Mouse (Mus musculus) testis, postnatal 10 days (tissue): ENCODE data around the gene Card19.

ENCODE experiments used
- DNase-seq: peaks from one replicate; pipeline ENCODE4 v3.0.0; 2021; ENCODE audit warnings: low spot score

Card19 gene

DNA sequence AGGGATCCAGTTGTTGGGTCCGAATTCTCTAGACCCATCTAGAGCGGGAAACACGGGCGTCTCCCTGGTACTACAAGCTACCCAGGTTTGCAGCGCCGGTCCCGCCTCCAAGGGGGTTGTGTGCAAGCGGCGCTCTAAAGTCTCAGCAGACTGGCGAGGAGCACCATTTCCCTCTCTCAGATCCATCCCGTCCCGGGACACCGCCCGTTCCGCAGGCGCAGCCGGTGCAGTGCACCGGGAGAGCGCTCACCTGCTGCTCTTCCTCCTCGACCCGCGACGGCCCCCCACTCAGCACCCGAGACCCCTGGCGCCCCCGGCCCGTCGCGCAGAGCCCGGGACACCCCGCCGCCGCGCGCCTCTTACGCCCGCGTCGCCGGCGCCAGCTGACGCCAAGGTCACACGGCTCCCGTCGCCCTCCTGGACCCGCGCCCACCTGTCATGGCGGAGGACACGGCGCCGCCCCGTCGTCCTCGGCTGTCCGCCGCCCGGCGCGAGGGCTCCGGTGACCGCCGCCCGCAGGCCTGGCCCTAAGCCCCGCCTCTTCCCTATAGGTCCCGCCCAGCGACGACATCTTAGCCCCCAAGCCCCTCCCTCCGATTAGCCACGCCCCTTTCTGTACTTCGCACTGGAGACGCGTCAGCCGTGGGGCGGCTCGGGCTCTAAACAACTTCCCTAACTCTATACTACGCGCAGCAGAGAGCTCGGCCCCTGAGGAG lies at the start of gene Card19:
Card19 (minus strand) TSS at position 534 of the 716 bp plus-strand sequence.
- DNase-seq, result peak; percentile 99

DNA sequence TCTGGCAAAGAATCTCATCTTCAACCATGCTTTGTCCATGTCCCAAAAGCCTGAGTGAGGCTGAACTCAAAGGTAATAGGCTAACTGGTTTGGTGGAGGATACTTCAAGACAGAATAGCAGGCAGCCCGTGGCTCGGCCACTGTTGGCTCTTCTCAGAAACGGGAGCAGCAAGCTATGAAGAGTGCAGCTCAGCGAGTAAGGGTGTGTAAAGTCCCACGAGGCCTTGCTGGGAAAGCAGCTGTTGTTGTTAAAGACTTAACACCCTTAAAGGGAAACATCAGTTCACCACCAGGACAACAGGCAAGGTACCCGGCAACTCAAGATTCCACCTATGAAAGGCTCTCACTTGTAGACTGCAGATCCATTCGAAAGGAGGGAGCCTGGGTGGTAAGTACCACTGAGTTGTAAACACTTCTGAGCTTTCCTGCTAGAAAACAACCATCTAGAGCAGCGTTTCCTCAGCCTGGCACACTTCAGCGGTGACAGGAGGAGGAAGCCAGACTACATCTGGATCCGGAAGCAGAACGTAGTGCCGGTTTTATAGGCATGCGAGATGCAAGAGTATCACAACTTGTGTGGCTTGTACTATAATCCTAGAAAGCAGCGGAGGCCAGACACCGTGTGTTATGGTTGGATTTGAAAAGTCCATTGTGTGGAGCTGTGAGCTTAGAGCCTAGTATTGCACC lies 44.3 kb upstream of the Card19 start:
- DNase-seq, result no peak

DNA sequence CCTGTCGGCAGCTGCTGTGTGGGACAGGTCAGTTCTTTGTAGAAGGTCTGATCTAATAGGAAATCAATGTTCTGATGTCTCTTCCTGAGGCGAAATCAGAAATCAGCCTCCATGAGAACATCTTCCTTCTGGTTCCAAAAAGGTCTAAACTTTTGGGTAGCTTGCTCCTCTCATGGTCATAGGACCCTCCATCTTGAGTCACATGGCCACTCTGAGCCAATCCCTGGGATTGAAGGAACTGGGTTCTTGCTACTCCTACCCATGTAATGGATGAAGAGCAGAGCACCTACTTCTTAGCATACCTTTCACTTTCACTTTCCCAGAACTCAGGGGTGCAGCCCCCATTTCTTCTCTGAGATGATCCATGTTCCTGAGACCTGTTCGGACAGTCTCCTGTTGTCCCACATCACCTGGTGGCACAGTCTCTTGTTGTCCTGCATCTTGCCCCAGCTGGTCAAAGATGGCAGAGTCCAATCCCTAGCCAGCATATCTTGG lies 42.0 kb upstream of the Card19 start:
- no peak for DNase-seq

DNA sequence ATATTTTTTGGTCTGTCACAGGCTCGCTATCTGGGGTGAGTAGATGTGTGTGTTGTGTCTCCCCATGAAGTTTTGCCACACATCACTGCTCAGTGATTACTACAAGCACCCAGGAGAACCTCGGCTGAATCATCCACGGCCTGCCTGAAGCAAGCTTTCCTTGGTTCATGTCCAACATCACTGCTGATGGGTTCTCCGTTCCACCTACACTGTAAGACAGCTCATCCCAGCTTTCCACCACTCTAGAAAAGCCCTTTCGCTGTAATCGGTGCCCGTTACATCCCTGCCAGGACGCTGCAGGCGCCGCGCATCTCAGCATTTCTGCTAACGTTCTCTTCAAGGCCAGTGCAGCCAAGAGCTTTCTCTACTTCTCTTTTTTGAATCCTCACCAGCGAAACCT lies 36.9 kb upstream of the Card19 start:
- no peak for DNase-seq

DNA sequence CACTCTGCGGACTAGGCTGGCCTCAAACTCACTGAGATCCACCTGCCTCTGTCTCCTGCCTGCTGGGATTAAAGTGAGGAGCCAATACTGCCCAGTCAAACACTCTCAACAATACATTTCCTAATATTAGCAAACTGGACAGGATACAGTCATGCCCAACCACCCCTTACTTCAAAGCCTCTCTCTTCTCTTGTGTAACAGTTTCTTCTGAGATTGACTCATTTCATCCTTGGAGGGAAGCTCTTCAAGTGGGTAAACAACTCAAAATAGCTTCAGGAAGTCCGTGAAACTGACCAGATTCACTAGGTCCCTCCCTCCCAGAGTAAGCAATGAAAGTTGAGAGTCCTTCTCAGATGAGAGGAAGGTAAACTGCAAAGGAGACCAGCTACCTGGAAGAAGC lies 36.3 kb upstream of the Card19 start:
- DNase-seq, result no peak

DNA sequence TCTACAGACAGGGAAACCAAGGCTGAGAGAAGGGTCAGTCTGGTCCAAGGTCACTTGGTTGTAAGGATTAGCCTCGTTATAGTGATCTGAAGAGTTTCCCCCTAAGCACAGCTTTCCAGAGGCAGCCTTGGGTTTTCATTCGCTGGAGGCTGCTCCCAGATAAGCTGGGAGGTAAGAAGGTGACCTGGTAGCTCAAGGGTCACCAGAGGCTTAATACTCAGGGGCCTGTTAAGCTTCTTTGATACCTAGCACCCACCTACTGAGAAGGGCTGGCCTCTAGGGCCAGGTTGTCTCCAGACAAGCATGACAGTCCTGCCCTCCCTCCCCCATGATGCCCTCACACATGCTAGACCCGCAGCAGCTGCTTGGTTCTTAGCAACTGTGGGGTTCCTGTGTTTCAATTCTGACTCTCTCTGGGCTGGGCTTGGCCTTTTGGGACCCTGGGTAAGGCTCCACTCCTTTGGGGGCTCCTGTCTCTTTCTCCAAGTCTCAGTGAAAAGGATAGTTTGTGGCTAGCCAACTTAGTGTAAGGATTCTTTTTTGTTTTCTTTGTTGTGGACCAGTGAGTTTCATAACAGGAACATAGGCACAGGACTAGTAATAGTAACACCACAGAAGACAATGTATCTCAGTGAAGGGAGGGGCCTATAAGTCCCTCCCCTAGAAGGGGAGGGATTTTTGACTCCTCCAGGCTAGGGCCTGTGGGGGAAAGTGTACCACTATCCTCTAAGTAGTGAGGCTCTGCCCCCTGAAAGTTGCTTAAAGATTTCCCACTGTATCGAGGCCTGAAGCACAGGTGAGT lies 35.1 kb upstream of the Card19 start:
- DNase-seq, result no peak

DNA sequence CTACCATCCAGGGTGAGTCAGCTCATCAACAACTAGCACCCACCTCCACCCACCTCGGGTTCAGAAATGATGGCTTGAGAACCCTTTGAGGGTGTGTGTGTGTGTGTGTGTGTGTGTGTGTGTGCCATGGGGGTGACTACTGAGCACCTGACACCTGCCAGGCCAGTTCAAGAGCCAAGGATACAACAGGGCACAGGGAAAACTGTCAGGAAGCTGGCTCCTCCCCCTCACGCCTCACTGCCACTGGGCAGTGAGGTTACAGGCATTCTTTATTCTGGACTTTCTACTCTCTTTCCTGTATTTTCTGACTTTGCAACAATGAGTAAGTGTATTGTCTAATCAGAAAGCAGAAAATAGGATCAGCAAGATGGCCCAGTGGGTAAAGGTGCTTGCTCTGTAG lies 33.8 kb upstream of the Card19 start:
- no peak for DNase-seq

DNA sequence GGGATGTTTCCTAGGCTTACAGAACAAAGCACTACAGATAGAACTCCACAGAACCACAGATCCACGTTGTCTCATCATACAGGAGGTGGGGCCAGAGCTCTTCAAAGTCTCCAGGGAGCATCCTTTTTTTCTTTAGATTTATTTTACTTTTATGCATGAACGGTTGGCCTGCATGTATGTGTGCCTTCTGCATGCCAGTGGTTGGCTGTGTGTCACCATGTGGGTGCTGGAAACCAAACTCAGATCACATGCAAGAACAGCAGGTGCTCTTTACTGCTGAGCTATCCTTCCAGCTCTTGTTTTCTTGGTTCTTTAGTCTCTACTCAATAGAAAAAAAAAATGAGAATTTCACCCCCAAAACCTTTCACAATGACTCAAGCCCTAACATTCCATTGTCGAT lies 33.1 kb upstream of the Card19 start:
- DNase-seq, result no peak

DNA sequence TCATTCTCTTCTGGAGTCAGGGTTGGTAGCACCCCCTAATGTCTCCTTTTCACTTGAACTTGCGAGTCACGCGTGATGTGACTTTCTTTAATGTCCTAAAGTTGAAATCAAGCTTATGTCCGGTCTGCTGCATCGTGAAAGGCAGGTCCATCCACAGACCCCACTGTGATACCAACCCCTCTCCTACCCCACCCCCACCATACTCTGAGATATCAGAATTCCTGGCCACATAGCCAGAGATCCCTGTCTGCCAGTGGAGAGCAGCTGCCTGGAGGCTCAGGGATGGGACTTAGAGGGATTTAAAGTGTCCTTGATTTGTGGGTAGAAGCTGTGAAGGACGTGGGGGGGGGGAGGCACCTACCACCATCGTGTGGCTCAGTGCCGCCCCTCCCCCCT lies 32.6 kb upstream of the Card19 start, which contains the start of gene Susd3:
Susd3 (minus strand) TSS at position 240 of the 396 bp plus-strand sequence.
- no peak for DNase-seq

DNA sequence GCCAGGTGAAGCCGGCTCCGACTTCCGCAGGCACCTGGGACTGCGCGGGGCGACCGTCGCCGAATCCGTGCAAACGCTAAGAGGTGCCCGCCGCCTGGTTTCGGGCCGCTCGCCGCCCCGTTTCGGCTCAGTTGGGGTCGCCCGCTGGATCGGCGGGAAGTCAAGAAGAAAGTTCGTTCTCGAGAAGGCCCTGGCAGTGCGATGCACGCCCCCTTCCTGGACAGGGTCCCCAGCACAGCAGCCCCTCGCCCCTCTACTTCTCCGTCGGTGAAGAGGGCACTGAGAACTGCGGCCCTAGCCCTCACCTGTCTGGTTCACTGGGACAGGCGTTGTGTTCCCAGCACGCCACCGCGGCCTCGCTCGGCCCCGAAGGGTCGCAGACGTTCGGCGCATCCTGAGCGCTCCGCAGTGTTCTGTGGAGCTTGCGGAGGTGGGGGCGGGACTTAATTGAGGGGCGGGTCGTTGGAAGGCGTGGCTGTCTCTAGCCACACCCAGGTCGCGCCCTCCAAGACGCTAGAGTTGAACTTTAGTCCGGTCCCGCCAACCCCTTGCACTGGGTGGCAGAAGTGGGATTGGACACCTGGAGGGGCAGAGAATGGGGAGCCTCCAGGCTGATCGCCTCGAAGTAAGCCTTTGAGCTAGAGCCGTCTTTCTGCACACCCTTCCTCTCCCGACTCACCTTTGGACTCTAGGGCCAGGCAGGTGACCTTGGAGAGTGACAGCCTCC lies 32.1 kb upstream of the Card19 start:
- peak; percentile 79 for DNase-seq

DNA sequence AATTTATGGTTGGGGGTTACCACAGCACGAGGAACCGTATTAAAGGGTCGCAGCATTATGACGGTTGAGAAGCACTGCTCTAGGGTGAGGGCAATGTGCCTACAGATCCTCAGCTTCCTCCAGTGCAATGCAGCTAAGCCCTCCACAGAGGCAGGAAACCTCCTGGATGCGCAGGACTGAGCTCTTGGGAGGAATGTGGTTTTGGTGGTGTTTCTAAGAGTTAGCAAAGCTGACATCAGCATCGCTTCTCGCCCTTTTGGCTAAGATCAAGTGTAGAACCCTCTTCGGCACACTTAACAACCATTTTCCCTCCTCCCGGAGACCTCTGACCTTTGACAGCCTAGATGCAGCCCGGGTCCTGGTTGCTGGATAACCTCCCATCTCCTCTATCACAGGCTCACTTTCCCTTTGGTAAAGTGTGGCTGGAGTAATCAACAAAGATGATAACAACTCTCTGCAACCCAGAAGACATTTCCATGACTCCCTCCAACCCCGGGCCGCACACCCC lies 31.4 kb upstream of the Card19 start:
- no peak for DNase-seq

DNA sequence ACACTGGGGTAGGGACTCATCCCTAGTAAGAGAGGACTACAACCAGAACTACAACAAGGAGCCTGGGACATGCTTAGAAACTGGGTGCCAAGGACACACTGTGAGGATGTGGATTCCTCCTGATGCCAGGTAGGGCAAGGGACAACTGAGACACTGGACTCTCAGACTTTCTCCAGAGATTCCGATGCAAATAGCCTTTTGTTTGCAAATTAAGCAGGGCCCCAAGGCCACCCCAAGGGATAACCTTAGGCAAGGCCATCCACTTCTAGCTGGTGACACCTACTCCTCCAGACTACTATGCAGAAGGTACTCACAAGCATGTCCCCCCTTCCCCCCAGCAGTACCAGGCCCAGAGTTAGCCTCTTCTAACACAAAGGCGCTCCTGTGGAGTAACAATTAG lies 30.8 kb upstream of the Card19 start:
- DNase-seq, result no peak

DNA sequence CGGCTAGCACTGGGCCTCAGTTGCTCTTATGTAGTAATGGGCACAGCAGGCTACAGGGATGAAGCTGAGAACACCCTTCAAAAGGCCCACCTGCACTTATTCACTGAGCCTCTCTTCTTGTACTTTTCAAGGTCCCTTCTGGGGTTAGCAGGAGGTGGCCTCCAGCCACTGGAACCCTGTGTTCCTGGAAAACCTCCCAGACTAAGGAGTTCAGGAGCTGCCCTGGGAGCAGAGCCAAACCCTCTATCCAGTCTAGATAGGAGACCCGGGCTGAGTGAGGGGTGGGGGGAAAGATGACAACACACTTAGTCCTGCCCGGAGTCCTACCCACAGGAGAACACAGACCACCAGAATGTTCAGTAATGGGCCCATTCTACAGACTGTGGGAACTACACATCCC lies 30.2 kb upstream of the Card19 start:
- peak; percentile 82 for DNase-seq

DNA sequence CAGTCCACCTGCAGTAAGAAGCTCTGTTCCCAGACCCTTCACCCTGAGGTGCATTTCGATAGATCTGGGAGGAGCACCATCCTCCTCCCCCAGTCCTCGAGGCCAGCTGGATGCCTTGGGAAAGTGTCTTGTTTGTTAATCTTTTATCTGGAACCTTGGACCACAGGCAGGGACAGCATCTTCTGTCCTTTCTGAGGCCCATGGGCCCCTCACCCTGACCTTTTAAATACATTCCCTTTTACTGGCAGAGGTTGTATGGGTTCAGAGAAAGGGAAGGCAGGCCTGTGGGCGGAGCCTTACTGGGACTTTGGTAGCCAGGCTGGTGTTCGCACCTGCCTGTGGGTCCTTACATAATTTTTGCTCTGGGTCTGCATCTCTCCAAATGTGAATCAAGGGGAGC lies 29.4 kb upstream of the Card19 start:
- DNase-seq, result peak; percentile 76

DNA sequence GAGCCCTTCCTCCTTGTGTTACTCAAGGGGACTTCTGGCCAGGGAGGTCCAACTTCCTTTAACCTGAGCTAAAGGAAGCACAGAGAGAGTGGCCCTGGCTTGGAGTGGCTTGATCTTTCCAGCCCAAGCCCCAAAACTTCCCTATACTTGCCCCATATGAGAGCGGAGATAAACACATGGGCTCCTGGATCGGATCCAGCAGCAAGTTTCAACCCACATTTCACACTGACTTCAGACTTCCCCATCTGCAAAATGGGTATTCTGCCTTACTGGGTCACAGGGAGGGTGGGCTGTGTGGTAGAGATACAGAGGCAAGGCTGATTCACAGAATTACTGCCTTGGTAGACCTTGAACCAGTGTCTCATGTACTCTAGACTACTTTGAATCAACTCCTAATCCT lies 27.7 kb upstream of the Card19 start:
- no peak for DNase-seq

DNA sequence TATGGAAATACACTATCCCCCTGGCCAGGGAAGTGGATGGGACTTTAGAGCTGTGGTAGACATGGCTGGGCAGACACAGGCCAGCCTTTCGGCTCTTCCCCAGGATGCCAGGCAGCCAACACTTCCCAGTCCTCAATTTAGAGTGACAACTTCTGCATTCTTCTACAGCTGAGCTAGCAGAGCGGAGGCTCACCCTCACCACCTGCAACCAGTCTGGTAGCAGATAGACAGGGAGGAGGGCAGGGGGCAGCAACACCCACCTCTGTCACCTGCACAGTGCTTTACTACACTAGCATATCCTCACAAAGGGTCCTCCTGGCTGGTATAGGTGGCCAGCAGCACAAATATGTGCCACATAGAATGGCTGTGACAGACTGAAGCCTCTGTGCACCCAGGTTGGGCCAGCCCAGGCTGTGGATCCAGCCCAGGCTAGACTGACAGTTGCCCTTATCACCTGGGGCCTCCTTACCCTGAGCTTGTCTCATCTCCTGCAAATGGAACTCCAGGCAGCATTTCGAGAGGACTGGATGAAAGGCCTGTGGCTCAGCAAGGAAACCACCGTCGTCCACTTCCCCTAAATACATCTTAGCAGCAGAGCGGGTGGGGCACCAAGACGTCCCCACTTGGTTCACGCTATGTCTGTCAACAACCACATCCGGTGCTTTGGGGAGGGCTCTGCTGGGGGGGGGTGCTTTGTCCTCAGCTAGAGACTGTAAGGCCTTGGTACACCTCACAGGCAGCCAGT lies 26.7 kb upstream of the Card19 start:
- no peak for DNase-seq

DNA sequence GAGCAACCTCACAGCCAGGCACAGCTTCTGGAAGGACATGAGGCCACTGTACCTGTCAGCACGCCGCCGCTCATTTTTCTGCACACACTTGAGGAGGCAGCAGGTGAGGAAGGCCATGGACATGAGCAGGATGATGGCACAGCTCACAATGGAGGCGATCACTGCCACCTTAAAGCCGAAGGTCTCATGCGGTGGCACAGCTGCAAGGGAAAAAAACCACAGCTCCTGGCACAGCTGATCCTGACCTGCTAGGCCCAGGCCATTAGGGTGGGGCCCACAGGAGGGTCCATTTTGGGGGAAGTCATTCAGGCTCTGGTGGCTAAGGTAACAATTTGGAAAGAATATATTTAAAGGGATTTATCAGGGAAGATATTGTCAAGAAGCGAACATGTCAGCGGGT lies 22.9 kb upstream of the Card19 start:
- DNase-seq, result no peak

DNA sequence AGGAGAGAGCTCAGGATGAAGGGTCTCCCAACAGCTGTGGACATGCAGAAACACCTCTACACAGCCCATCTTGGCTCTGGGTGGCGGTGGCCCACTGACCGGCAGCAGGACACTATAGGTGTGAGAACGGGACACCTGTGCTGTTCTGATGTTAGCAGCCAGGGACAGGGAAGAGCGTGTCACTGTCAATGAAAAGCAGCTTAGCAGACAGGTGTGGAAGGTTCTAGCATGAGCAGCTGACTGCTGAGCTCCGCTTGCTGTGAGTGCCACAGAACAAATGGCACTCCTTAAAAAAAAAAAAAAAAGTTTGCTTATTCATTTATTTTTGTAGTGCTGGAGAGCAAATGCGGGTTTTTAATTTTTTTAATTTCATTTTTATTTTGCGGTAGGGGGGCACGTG lies 21.8 kb upstream of the Card19 start:
- DNase-seq, result no peak

DNA sequence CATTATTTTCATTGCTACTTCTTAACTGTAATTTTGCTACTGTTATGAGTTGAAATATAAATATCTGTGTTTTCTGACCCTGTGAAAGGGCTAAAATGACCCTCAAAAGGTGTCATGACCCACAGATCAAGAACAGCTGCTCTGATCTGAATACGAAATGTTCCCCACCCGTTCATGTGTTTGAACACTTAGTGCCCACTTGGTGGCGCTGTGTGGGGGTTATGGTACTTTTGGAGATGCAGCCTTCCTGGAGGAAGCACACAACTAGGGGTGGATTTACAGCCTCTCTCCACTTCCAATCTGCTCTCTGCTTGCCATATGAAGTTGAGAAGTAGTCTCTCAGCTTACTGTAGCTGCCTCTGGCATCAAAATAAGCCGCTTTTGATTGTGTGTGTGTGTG lies 18.9 kb upstream of the Card19 start:
- DNase-seq, result no peak

DNA sequence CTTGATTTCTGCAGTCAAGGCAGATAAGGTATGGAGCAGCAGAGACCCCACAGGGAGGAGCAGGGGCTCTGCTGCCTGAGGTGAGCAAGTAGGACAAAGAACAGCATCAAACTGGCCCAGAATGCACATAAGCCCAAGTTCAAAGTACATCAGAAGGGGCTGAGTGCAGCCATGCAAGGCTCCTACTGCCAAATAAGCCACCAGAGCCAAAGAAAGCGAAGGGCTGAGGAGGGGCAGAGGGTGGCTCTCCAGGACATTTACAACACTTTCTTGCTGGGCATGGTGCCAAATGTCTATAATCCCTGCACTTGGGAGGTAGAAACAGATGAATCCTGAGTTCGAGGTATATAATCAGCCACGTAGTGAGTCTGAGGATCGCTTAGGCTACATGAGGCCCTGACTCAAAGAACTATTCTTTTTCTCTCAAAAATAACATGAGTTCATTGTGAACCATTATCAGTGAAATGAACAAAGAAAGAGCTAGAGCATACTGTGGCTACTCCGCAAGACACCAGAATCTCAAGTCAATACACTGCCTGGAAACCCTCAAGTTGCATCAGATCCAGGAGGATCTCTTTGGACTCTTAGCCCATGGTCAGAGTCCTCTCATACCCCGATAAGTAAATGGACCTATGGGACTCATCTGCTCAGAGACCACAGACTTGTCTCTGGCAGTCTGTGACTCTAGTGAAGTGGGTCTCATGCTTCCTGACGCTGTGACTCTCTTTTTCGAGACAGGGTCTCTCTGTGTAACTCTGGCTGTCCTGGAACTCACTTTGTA lies 18.1 kb upstream of the Card19 start:
- DNase-seq, result no peak
